Mouse (Mus musculus) frontal cortex, postnatal 14 days (tissue): Measurements from ENCODE around the gene Gjc1.

ENCODE experiments used
- DNase-seq, 2 experiments: peaks; one replicate each; pipeline ENCODE4 v3.0.0; 2022; ENCODE audit warnings: low spot score in 2 of 2

Gene Gjc1

GRCm38 (mm10) chr11:102771916-102772714 is 47.4 kb downstream of the Gjc1 start:
- DNase-seq = no peak

- no peak for DNase-seq
Measured at GRCm38 (mm10) chr11:102770662-102771435, 48.7 kb downstream of the Gjc1 start.

DNA sequence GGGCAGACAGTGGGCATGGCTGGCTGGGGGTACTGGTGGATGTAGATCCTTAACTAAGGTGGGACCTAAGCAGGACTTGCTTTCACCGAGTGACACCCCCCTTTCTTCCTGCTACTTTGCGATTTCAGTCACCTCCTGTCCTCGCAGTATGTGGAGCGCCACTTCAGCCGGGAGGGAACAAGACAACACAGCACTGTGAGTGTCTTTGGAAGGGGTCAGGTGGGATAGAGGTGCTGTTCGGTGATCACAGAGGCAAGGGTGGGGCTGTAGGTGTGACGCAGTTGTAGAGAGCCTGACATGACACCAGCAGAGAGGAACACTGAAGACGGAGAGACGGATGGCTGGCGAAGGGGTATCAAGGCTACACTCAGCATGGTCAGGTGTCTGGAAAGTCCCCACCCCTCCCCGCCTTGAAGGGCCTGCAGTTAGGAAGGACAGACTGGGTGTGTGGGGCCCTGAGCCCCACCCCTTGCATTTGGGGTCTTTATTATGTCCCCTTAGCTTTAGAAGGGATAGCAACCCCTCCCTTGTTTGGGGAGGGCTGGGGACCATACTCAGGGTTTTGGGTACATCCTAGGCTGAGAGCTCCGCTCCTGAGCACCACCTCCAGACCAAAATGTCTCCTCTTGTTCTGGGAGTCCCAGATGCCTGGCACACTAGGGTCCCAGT is 49.4 kb downstream of the Gjc1 start:
- no peak for DNase-seq

DNA sequence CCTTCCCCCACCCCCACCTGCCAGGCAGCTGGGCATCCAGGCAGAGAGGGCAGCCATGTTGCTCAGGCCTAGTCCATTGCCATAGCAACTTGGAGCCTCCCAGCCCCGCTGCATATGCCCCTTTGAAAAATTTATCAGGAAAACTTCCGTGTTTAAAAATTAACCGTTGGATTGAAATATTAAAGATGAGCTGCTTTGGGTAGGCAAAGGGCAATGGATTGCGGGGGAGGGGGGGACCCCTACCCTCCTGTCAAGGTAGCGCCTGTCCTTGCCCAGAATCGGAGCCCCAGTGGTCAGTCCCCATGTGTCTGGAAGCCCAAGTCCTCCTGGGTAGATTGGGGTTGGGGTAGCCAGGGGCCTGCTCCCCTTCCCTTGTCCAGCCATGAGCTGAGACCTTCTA is 50.4 kb downstream of the Gjc1 start:
- DNase-seq = no peak

- no peak for DNase-seq
Measured at GRCm38 (mm10) chr11:102767055-102767670, 52.3 kb downstream of the Gjc1 start.

DNA sequence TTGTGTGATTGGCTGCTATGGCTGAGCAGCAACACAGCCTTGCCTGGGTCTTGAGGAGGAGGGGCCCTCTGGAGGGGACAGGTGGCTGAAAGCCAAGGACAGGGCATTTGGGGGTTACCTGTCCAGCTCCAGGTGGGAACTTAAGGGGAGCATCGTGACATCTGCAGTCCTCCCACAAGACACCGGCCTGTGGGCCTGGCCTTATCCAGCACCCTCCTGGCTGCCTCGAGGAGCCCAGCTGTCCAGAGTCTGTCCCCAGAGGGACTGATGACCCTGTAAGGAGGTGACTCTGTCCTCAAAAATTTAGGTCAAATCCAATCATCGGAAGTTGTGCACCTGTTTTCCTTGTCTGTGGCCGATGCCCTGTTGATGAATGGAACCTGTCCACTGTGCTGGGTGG is 54.1 kb downstream of the Gjc1 start:
- DNase-seq = no peak

GRCm38 (mm10) chr11:102763009-102763767 is 56.3 kb downstream of the Gjc1 start:
- no peak for DNase-seq

DNA sequence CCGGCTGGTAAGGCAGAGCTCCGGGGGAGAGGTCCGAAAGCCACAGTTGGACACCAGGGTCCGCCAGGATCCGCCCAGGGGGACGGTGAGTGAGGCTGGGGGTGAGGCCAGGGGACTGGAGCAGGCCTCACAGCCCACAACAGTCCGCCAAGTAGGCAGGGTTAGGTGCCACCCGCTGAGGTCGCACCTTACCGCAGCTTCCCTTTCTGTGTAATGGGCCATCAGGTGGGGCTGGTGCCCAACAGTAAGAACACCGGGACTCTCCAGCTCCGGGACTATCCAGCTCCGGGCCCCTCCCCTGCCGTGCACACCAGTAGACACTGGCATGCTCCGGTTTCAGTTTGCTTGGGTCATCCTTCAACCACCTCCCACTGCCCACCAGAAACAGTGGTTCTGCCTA is 57.3 kb downstream of the Gjc1 start:
- DNase-seq = no peak

DNA sequence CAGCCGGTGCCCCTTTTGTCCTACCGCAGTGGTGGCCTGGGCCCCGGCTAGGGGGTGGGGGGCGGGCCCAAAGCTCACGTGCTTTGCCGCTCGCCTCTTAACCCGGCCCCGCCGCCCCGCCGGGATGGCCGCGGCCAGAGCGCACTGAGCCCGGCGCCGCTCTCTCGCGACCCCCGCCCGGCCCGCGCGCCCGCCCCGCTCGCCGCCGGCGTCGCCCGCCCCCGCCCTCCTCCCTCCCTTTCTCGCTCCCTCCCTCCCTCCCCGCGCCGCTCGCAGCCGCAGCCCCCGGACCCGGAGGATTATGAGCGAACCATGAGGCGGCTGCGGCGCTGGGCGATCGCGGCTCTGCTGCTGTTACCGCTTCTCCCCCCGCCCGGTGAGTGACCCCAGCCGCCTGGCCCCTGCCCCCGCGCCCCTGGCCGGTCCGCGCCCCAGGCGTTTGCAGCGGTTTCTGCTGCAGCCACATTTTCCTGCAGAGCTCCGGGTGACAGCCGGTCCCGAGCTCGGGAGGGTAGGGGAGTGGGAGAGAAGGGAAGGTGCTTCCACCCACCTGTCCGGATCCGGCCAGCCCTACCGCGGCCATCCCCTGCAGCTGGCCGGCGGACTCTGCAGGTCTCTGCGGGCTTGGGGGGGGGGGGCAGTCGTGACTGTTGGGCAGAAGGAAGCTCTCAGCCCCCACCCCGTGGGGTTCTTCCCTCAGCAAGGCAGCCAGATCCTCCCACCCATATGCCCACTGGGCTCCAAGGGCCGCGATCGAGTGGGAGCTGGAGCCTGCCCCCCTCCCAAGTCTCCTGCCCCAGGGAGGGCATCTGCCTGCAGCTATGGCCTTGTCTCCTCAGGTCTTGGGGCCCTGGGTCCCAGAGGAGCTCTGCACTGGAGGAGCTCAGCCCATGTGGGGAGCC is 57.9 kb downstream of the Gjc1 start, which contains the start of gene Adam11:
TSS of gene Adam11 (plus strand) at position 131 of the 902 bp plus-strand sequence.
- DNase-seq = no peak

GRCm38 (mm10) chr11:102760805-102761308 is 58.6 kb downstream of the Gjc1 start:
- no peak for DNase-seq

DNA sequence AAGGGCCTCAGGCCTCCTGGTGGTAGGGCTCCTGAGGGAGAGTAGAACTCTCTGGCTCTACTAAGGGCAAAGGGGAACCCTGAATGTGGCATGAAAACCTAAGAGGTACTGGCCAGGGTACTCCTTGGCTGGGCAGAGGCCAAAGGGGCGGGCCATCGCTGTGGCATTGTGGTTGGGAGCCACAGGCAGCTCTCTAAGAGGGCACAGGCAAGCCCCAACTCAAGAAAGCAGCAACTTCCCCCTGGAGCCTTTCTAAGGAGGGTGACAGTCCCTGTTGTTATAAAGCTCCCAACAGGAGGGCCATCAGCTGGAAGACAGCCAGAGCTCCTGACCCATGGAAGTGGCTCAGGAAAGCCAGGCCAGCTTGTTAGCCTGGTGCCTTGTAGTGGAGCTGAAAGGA is 60.5 kb downstream of the Gjc1 start:
- DNase-seq = no peak

- DNase-seq = no peak
Measured at GRCm38 (mm10) chr11:102755391-102755790, 64.1 kb downstream of the Gjc1 start.

DNA sequence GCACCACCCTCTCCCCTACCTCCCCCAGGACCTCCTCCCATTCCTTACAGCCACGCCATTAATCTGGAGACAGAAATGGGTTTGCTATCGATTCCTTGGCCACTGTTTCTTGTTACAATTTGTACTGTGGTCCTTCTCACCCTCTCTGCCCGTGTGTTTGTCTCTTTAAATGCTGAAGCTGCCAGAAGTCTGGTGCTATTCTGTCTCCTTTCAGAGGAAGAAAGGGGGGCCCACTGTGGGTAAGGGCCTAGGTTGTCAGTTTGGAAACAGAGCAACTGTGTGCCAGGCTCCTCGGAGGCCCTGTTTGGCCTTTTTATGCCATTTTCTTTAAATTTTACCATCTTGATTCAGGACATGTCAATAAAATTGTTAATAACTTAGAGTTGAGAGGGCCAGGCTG is 65.1 kb downstream of the Gjc1 start:
- DNase-seq = no peak

- no peak for DNase-seq
Measured at GRCm38 (mm10) chr11:102753591-102754324, 65.7 kb downstream of the Gjc1 start.

DNA sequence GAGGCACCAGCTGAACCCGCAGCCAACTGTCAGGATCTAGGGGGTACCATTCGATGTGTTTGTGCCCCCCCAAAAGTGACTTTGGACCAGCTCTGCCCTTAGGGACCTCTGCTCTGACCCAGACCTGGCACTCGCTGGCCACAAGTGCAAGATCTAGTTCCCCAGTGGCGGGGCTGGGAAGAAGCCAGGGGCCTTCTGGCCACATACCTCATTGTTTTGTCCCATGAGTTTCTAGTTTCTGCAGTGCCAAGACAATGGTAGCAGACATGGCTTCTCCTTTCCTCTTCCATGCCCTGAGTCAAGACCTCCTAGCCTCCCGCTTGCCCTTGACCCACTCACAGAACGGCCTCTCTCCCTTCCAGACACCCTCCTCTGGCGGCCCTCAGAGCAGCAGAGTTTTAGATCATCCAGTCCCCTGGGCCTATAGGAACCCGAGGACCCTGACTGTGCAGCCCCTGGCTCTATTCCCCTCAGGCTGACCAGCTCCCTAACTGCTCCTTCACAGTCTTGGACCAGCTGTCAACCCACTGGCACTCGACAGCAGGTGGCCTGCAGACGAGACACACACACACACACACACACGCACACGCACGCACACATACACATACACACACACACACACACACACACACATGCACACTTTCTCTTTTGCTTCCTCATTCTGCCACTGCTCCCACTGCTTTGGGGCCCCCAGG is 66.5 kb downstream of the Gjc1 start:
- DNase-seq = no peak

DNA sequence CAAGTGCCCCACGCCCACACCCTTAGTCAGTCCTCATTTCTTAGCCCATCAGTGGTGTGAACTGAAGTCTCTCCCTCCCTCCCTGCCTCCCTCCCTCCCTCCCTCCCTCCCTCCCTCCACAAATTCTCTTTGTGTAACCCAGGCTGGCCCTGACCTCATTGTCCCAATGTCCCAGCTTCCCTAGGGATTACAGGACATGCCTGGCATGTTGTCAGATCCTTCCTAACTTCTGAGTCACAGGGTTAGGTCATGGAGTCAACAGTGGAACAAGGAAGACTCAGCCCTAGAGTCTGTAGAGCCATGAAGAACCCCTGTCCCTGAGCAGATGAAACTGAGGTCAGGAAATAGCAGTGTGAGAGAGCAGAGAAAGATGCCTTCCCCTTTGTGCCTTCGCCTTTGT is 69.8 kb downstream of the Gjc1 start:
- DNase-seq = no peak
